Mouse (Mus musculus) CD4-positive, CD25-positive, alpha-beta regulatory T cell, adult 2 months (primary cell): Measurements from ENCODE around the gene Hemgn.

Source experiments
- DNase-seq: peaks from one replicate; pipeline ENCODE4 v3.0.0-alpha.2; 2012; ENCODE audit warnings: low read depth, low spot score

Gene Hemgn

GRCm38 (mm10) chr4:46359539-46360253, 53.6 kb downstream of the Hemgn start:
- peak; percentile 52 for DNase-seq

DNA sequence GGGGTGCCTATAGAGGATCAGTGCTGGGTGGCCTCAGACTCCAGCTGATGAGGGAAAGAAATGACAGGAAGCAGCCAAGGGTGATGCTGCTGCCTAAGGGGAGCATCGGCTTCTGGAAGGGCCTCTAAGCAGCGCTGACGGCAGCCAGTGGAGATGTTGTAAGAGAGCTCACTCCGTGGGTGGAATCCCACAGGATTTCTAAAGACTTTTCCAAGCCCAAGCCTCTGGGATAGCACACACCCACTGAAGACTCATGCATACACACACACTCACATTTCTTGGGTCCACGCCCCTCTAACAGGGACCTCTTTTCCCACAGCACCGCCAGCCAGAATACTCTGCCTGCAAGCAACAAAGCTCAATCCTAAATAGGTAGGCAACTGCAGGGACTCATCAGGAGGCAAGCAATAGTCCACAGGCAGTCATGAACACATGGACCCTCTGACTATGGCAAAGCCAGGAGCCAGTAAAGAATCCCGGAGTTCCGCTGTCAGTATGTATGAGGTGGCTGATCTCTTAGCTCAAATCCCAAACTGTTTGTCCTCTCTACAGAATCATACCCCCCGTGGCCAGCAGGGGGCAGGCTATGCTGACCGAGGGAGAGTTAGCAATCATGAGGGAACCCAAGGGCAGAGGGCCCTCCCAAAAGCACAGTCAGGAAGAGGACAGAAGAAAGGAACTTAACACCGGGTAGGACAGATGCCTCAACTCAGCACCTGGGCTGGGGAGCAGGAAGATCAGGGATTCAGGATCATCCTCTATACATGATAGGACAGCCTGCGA, 56.8 kb downstream of the Hemgn start:
- DNase-seq: peak; percentile 74

GRCm38 (mm10) chr4:46353045-46353444, 60.3 kb downstream of the Hemgn start:
- no peak for DNase-seq

DNA sequence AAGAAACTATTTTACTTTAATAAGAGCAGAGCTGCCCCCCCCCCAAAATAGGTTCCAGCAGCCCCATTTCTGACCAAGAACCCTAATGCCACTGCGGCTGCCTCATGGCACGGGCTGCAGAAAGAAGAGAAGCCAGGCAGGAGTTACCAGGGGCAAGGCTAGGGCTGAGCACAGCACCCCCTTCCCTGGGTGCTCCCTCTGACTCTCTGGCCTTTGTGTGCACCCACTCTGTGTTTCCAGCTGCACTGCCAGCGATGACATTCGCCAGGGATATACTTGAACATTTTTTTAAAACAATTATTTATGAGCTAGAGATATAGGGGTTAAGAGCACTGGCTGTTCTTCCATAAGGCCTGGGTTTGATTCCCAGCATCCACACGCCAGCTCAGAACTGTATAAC, 63.8 kb downstream of the Hemgn start:
- no peak for DNase-seq

DNA sequence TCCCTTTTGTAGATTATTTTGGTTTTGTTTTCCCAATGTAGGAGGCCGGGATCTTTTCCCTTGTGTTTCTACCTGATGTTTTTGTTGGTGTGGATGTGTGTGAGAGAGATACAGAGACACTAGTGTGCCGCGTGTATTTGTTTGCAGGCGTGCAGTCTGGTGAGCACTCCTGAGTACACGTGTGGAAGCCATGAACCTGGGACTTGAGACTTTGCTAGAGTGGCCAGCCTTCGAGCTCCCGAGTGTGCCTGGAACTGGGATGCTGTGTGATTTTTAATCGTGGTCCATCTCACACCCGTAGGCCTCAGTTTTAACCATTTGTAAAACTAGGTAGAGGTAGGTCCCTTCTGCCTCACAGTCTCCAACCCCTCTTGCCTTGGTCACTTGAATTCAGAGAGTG, 64.4 kb downstream of the Hemgn start:
- no peak for DNase-seq

- DNase-seq: no peak
Observed at GRCm38 (mm10) chr4:46347580-46348515, 65.5 kb downstream of the Hemgn start.

DNA sequence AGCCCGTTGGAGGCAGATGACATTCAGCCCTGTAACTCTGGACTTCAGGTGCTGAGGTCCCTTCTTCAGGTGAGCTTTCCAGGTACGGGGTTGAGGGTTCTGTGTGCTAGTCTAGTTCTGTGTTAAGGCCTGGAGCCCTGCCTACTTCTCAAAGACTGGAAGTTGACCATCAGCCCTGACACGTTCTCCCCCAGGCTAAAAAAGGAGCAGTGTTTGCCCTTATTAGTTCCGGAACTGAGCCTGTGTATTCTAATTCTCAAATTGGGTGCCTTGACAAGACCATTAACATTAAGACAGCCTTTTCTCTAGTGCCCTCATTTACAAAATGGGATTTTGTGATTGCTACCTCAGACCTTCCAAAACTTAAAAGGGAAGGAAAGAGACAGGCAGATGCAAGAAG, 66.2 kb downstream of the Hemgn start:
- DNase-seq: no peak

GRCm38 (mm10) chr4:46346221-46346620, 67.1 kb downstream of the Hemgn start:
- no peak for DNase-seq

DNA sequence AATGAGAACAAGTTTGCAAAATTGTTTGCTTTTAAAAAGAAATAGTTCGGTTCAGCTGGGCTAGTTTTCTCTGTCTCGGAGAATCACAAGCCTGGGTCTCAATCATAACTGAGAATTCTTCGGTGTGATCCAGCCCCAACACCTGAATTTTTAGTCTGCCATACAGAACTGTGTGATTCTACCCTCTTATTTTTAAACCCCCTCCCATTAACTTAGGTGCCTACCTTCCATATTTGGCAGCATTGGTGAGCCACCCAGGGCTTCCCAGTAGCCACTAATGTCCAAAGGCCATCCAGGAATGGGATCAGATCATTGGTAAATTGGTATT, 67.6 kb downstream of the Hemgn start:
- no peak for DNase-seq

GRCm38 (mm10) chr4:46345056-46345772, 68.1 kb downstream of the Hemgn start:
- DNase-seq: peak; percentile 13

DNA sequence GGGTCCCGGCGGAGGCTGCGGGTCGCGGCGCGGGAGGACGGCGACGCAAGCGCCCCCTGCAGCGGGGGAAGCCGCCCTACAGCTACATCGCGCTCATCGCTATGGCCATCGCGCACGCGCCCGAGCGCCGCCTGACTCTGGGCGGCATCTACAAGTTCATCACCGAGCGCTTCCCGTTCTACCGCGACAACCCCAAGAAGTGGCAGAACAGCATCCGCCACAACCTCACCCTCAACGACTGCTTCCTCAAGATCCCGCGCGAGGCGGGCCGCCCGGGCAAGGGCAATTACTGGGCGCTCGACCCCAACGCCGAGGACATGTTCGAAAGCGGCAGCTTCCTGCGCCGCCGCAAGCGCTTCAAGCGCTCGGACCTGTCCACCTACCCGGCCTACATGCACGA, 69.0 kb downstream of the Hemgn start:
- DNase-seq: peak; percentile 67
